Mouse (Mus musculus): ENCODE measurements around the gene Hipk1.

Hipk1 gene

DNA sequence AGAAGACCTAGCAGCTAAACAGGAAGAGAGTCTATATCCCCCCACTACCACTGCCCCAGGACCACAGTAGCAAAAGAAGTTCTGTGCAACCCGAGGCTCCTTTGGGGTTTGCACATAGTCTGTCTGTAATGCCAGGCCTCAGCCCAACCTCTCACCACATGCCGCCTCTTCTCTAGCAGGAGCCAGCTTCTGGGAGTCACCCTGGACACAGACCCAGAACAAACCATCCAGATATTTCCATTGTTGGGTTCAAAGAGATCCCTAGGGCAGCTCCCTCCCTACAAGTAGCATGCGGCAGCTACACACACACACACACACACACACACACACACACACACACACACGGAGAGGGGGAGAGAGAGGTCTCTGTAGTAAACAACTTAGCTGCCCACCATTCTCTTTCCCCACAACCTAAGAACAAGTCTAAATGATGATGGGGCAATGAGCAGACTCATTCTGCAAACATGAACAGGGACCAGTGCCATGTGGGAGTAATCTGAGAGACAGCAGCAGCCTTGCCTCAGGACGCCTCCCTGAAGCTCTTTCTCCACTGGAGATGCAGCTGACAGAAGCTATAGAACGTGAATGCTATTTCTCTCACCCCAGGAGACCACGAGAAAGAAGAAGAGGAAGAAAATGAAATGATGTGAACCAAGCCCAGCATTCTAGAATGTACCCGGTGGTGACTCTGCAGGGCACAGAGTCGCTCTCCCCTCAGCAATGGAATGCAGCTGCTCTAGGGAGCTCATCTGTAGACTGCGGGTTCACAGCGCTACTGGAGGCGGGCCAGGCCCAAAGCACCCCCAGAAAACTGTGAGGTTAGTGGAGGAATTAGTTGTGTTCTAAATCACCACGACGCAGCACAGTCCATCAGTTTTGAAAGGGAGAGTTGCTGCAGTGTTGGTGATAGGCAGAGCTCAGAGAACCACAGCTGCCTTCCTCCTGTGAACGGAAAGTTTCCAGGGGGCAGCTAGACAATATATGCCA, 74.3 kb downstream of the Hipk1 start:
- no peak for DNase-seq (ENCODE audit: low read depth in 2 of 2, low spot score in 2 of 2)

GRCm38 (mm10) chr3:103715762-103716693, 75.3 kb downstream of the Hipk1 start:
- no peak for DNase-seq (ENCODE audit: low read depth in 2 of 2, low spot score in 2 of 2)

- DNase-seq (ENCODE audit: low read depth in 2 of 2, low spot score in 2 of 2): no peak
Measured at GRCm38 (mm10) chr3:103714942-103715341, 76.4 kb downstream of the Hipk1 start.

- DNase-seq (ENCODE audit: low read depth in 2 of 2, low spot score in 2 of 2): no peak
Measured at GRCm38 (mm10) chr3:103714236-103714875, 77.0 kb downstream of the Hipk1 start.

- DNase-seq (ENCODE audit: low read depth in 2 of 2, low spot score in 2 of 2): no peak
Measured at GRCm38 (mm10) chr3:103712196-103712595, 79.2 kb downstream of the Hipk1 start.

GRCm38 (mm10) chr3:103709470-103710040, 81.8 kb downstream of the Hipk1 start:
- DNase-seq (ENCODE audit: low read depth in 2 of 2, low spot score in 2 of 2): no peak

DNA sequence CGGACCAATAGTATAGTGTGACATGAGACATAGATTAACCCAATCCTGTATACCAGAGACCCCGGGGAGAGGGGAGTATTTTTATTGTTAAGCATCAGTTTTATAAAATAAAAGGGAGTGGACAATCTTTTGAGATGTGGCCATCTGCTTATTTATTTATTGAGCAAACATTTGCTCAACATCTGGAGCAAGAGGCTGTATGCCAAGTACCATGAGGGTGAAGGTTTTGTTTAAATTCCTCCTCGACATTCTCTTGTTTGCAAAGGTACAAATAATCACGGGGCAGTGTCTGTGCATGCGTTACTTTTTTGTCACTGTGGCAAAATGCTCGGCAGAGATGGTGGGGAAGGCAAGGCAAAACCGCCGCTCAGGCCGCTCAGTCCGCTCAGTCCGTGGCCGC, 85.9 kb downstream of the Hipk1 start:
- no peak for DNase-seq (ENCODE audit: low read depth in 2 of 2, low spot score in 2 of 2)

- no peak for DNase-seq (ENCODE audit: low read depth in 2 of 2, low spot score in 2 of 2)
Measured at GRCm38 (mm10) chr3:103704661-103705060, 86.7 kb downstream of the Hipk1 start.

GRCm38 (mm10) chr3:103696388-103696925, 94.9 kb downstream of the Hipk1 start:
- DNase-seq (ENCODE audit: low read depth in 2 of 2, low spot score in 2 of 2): no peak

GRCm38 (mm10) chr3:103695556-103695955, 95.8 kb downstream of the Hipk1 start:
- DNase-seq (ENCODE audit: low read depth in 2 of 2, low spot score in 2 of 2): no peak

- no peak for DNase-seq (ENCODE audit: low read depth in 2 of 2, low spot score in 2 of 2)
Measured at GRCm38 (mm10) chr3:103690506-103690905, 100.9 kb downstream of the Hipk1 start.
